Mouse (Mus musculus) erythroblast, embryonic 14.5 days (primary cell): ENCODE measurements around the gene Opa3.
"Not testable (repeated sequence)": the region's sequence is repeated elsewhere in the genome, so short reads cannot be mapped to it uniquely, and the experiment has no call there.

Source experiments
- GATA1 ChIP-seq: IDR thresholded peaks from 2 replicates; pipeline ENCODE4 v1.6.1; 2012; ENCODE audit warnings: low read length, inconsistent platforms, mixed read lengths
- TAL1 ChIP-seq: IDR thresholded peaks from 3 replicates; pipeline ENCODE4 v1.6.1; 2012; ENCODE audit warnings: low read length, inconsistent platforms, mixed read lengths

GRCm38 (mm10) chr7:19281680-19282304, 53.7 kb downstream of the Opa3 start:
- not testable (repeated sequence) for TF ChIP-seq TAL1, GATA1
